Mouse (Mus musculus) erythroblast, embryonic 14.5 days (primary cell): ENCODE results near the gene Creb3l1.

Experiments used
- GATA1 ChIP-seq: IDR thresholded peaks from 2 replicates; pipeline ENCODE4 v1.6.1; 2012; ENCODE audit warnings: low read length, inconsistent platforms, mixed read lengths
- TAL1 ChIP-seq: IDR thresholded peaks from 3 replicates; pipeline ENCODE4 v1.6.1; 2012; ENCODE audit warnings: low read length, inconsistent platforms, mixed read lengths

DNA sequence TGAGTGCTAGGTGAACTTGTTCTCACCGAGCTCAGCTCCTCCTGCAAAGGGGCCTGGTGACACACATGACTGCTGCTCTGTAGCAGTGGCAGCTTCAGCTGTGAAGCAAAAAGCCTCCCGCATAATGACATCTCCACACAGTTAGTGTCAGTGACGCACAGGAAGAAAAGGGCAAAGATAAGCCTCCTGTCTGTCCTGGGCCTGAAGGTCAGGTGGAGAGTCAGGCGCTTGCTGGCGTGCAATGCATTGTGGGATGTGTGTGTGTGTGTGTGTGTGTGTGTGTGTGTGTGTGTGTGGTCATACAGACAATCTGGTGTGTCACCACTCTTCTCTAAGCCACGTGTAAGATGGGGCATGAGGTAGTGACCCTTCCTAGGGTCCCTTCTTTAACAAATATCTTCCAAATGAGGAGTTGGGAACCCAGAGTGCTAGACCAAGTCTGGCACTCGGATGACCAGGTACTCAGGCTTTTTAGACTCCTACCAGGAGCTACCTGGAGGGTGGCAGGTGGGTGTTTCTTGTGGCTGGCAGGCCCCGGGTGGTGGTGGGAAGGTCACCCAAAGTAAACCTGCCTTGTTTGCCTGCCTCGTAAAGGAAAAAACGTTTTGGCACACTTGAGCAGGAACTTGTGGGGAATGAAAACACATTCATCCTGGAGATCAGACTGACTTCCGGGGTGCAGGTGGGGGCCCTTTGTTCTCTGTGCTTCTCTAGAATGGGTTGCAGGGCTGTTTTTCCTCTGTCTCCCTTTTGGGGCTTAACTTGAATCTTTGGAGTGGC lies 3.7 kb upstream of the Creb3l1 start:
- TF ChIP-seq GATA1: no peak
- TF ChIP-seq TAL1: no peak
